Mouse (Mus musculus) stomach, embryonic 14.5 days (tissue): ENCODE results near the gene Isoc2b. TPM values are rescaled to one million over a fixed set of nuclear protein-coding genes. Genes with fewer than 3 reads are reported as not detected.
"Not testable (repeated sequence)": the region's sequence is repeated elsewhere in the genome, so short reads cannot be mapped to it uniquely, and the experiment has no call there.

Experiments used
- ATAC-seq: fragments of 200-750 bp; cut with Nextera tagmentation; 2 replicates; pipeline ENCODE4 v1.8.0; 2017; ENCODE audit warnings: low read depth, moderate TSS enrichment; ENCODE audit not compliant: insufficient number of reproducible peaks, insufficient read depth, low FRiP score
- H3K27ac ChIP-seq: fragments of 300-500 bp; sonication (generic); 2 replicates; pipeline ENCODE4 v1.5.1; 2014; ENCODE audit warnings: mild to moderate bottlenecking, low read length, moderate library complexity, mixed read lengths
- H3K27me3 ChIP-seq: fragments of 300-500 bp; sonication (generic); 2 replicates; pipeline ENCODE4 v1.6.1; 2014; ENCODE audit warnings: low read length, control low read depth, mixed read lengths; ENCODE audit not compliant: control insufficient read depth, insufficient read depth
- H3K36me3 ChIP-seq: fragments of 300-500 bp; sonication (generic); 2 replicates; pipeline ENCODE4 v1.6.1; 2014; ENCODE audit warnings: mild to moderate bottlenecking, control low read depth, low read length, moderate library complexity, mixed read lengths; ENCODE audit not compliant: control insufficient read depth, insufficient read depth
- H3K4me1 ChIP-seq: fragments of 300-500 bp; sonication (generic); 2 replicates; pipeline ENCODE4 v1.6.1; 2014; ENCODE audit warnings: low read length, control low read depth, mixed read lengths; ENCODE audit not compliant: control insufficient read depth, insufficient read depth
- H3K4me2 ChIP-seq: fragments of 300-500 bp; sonication (generic); replicated peaks from 2 replicates; pipeline ENCODE4 v1.6.1; 2014; ENCODE audit warnings: low read depth, low read length, control low read depth
- H3K4me3 ChIP-seq: fragments of 300-500 bp; sonication (generic); 2 replicates; pipeline ENCODE4 v1.5.1; 2014; ENCODE audit warnings: low read depth, low read length, control low read depth
- H3K9ac ChIP-seq: fragments of 300-500 bp; sonication (generic); replicated peaks from 2 replicates; pipeline ENCODE4 v1.6.1; 2014; ENCODE audit warnings: low read depth, mild to moderate bottlenecking, control low read depth, low read length, moderate library complexity, mixed read lengths
- H3K9me3 ChIP-seq: fragments of 300-500 bp; sonication (generic); 2 replicates; pipeline ENCODE4 v1.6.1; 2016; ENCODE audit warnings: low read depth, low read length, control low read depth; ENCODE audit not compliant: control insufficient read depth
- WGBS: fragments of 180-500 bp; shearing (Covaris S2); extraction: QIAGEN DNeasy Blood & Tissue Kit; methylation state at CpG from one replicate; pipeline ENCODE4 v1.1.7; 2014; 5-methylcytosine and 5-hydroxymethylcytosine counted together
- polyA plus RNA-seq: library from polyadenylated mRNA; unstranded; fragments of >200 nt; fragmentation: Nextera tagmentation; extraction: Ambion mirVana; gene quantifications from 2 replicates; pipeline ENCODE4 v1.2.1, GENCODE M21; 2014

The Isoc2b gene
- polyA plus RNA-seq, 1 experiment from 2014 or later, result 7.0 TPM

- ATAC-seq, result no peak
- Histone ChIP-seq H3K4me2 (no peak overlapping the region), H3K4me3 (no peak overlapping the region), H3K4me1 (0 out of 2 replicates have a peak, but pooled peaks cover 4% of the 10 kb centered on the region), H3K27ac (no peak overlapping the region), H3K27me3 (no peaks in the 10 kb centered on the region), H3K9ac (no peak overlapping the region), H3K9me3 (no peaks in the 10 kb centered on the region), H3K36me3 (no peaks in the 10 kb centered on the region)
- WGBS, result 72% methylated on average over 7 of the region's 7 CpGs
Measured at GRCm38 (mm10) chr7:4863541-4864080, 6.4 kb downstream of the Isoc2b start.

- Histone ChIP-seq H3K27ac (no peak overlapping the region), H3K4me3 (no peak overlapping the region), H3K36me3 (no peaks in the 10 kb centered on the region), H3K4me2 (no peak overlapping the region), H3K27me3 (no peaks in the 10 kb centered on the region), H3K4me1 (0 out of 2 replicates have a peak, but pooled peaks cover 4% of the 10 kb centered on the region), H3K9me3 (no peaks in the 10 kb centered on the region), H3K9ac (no peak overlapping the region)
- ATAC-seq, result no peak
- WGBS, result 18% methylated on average over 1 of the region's 1 CpGs
Measured at GRCm38 (mm10) chr7:4863041-4863440, 7.0 kb downstream of the Isoc2b start.

GRCm38 (mm10) chr7:4860926-4861325 is 9.1 kb downstream of the Isoc2b start:
- not testable (repeated sequence) for H3K4me1 ChIP-seq, H3K4me2 ChIP-seq, H3K27me3 ChIP-seq, H3K9me3 ChIP-seq, H3K4me3 ChIP-seq, ATAC-seq, H3K27ac ChIP-seq, H3K36me3 ChIP-seq, H3K9ac ChIP-seq
- WGBS, result 69% methylated on average over 3 of the region's 3 CpGs

- Histone ChIP-seq H3K27ac (no peak overlapping the region; the same call in 1 of the 2 replicates), H3K9ac (no peak overlapping the region), H3K4me3 (no peak overlapping the region), H3K27me3 (no peaks in the 10 kb centered on the region), H3K36me3 (no peaks in the 10 kb centered on the region), H3K9me3 (no peaks in the 10 kb centered on the region), H3K4me1 (no peaks in the 10 kb centered on the region), H3K4me2 (no peak overlapping the region)
- 30% methylated on average over 12 of the region's 12 CpGs for WGBS
- peak; percentile 73; the same call in 1 of the 2 replicates for ATAC-seq
Measured at GRCm38 (mm10) chr7:4859418-4859978, 10.6 kb downstream of the Isoc2b start.

- H3K4me3 ChIP-seq, result no peak overlapping the region
- H3K4me1 ChIP-seq, result no peaks in the 10 kb centered on the region
- no peaks in the 10 kb centered on the region for H3K9me3 ChIP-seq
- no peaks in the 10 kb centered on the region for H3K36me3 ChIP-seq
- no peak overlapping the region for H3K4me2 ChIP-seq
- no peaks in the 10 kb centered on the region for H3K27me3 ChIP-seq
- H3K27ac ChIP-seq, result no peak overlapping the region
- 62% methylated on average over 7 of the region's 7 CpGs for WGBS
- H3K9ac ChIP-seq, result no peak overlapping the region
- ATAC-seq, result no peak
Measured at GRCm38 (mm10) chr7:4857321-4857720, 12.7 kb downstream of the Isoc2b start.

- Histone ChIP-seq H3K36me3 (no peaks in the 10 kb centered on the region), H3K4me1 (no peaks in the 10 kb centered on the region), H3K9me3 (no peaks in the 10 kb centered on the region), H3K27ac (no peak overlapping the region), H3K4me3 (no peak overlapping the region), H3K4me2 (no peak overlapping the region), H3K27me3 (no peaks in the 10 kb centered on the region), H3K9ac (no peak overlapping the region)
- ATAC-seq, result no peak
- 85% methylated on average over 9 of the region's 9 CpGs for WGBS
Measured at GRCm38 (mm10) chr7:4856508-4856907, 13.6 kb downstream of the Isoc2b start.

GRCm38 (mm10) chr7:4853613-4854012 is 16.4 kb downstream of the Isoc2b start:
- H3K4me2 ChIP-seq, result no peak overlapping the region
- H3K4me3 ChIP-seq, result no peak overlapping the region
- H3K36me3 ChIP-seq, result no peaks in the 10 kb centered on the region
- no peaks in the 10 kb centered on the region for H3K4me1 ChIP-seq
- no peak for ATAC-seq
- WGBS, result 71% methylated on average over 3 of the region's 3 CpGs
- no peaks in the 10 kb centered on the region for H3K27me3 ChIP-seq
- H3K9ac ChIP-seq, result no peak overlapping the region
- H3K27ac ChIP-seq, result no peak overlapping the region
- no peaks in the 10 kb centered on the region for H3K9me3 ChIP-seq

GRCm38 (mm10) chr7:4851315-4851688 is 18.8 kb downstream of the Isoc2b start:
- no peak overlapping the region for H3K4me2 ChIP-seq
- H3K9me3 ChIP-seq, result no peaks in the 10 kb centered on the region
- no peak overlapping the region for H3K4me3 ChIP-seq
- H3K36me3 ChIP-seq, result no peaks in the 10 kb centered on the region
- ATAC-seq, result no peak
- H3K27ac ChIP-seq, result no peak overlapping the region
- H3K4me1 ChIP-seq, result no peaks in the 10 kb centered on the region
- H3K27me3 ChIP-seq, result no peaks in the 10 kb centered on the region
- whole genome bisulfite sequencing, result 72% methylated on average over 8 of the region's 8 CpGs
- H3K9ac ChIP-seq, result no peak overlapping the region
